Mouse (Mus musculus): ENCODE measurements around the gene Cubn. TPM values are rescaled to one million over a fixed set of nuclear protein-coding genes. Genes with fewer than 3 reads are reported as not detected.

The Cubn gene
- total and polyA plus RNA-seq, 3 experiments, result 0.03 TPM; not detected in 2

GRCm38 (mm10) chr2:13480744-13481143 is 10.9 kb downstream of the Cubn start:
- Histone ChIP-seq H3K4me1 (ENCODE audit: control insufficient read depth in 1 of 2, insufficient read depth in 2 of 2, low read length in 2 of 2) (no peaks in the 10 kb centered on the region), H3K36me3 (ENCODE audit: control insufficient read depth in 1 of 2, insufficient read depth in 2 of 2, low read length in 2 of 2) (no peaks in the 10 kb centered on the region), H3K4me3 (ENCODE audit: control insufficient read depth in 1 of 2, insufficient read depth in 1 of 2, low read depth in 2 of 2, low read length in 2 of 2) (no peak overlapping the region), H3K9me3 (replicated peaks; ENCODE audit: insufficient read depth, low read length) (no peaks in the 10 kb centered on the region), H3K9ac (ENCODE audit: control insufficient read depth, low read depth, low read length, poor library complexity, severe bottlenecking) (no peak overlapping the region), H3K27ac (ENCODE audit: control insufficient read depth, low read depth, low read length) (no peak overlapping the region), H3K27me3 (ENCODE audit: control insufficient read depth in 1 of 2, insufficient read depth in 2 of 2, low read length in 2 of 2) (peaks cover 3 to 11% of the 10 kb centered on the region in 2 experiments), H3K79me2 (ENCODE audit: control insufficient read depth, insufficient read depth, low read length, poor library complexity) (no peaks in the 10 kb centered on the region)
- no peak for DNase-seq (ENCODE audit: low read depth, low spot score)
- TF ChIP-seq POLR2AphosphoS5 (IDR thresholded peaks at IDR 0.05; ENCODE audit: borderline replicate concordance, low read depth, low read length) (no peak), TBP (IDR thresholded peaks at IDR 0.05; ENCODE audit: low read depth, low read length) (no peak)

GRCm38 (mm10) chr2:13479165-13479564 is 12.4 kb downstream of the Cubn start:
- TF ChIP-seq POLR2AphosphoS5 (IDR thresholded peaks at IDR 0.05; ENCODE audit: borderline replicate concordance, low read depth, low read length) (no peak), ETS1 (IDR thresholded peaks at IDR 0.05; ENCODE audit: low read depth, low read length) (no peak), BHLHE40 (IDR thresholded peaks at IDR 0.05; ENCODE audit: borderline replicate concordance, low read depth, low read length) (no peak), CTCF (IDR thresholded peaks at IDR 0.05 in 2 of 3, conservative IDR thresholded peaks at IDR 0.05 in 1 of 3; ENCODE audit: control insufficient read depth in 1 of 3, insufficient read depth in 1 of 3, low read depth in 2 of 3, low read length in 3 of 3, poor library complexity in 1 of 3, severe bottlenecking in 1 of 3) (no peak), GATA1 (IDR thresholded peaks at IDR 0.05; ENCODE audit: low read depth, low read length) (no peak), ZC3H11A (IDR thresholded peaks at IDR 0.05; ENCODE audit: low read depth, low read length) (no peak), TAL1 (IDR thresholded peaks at IDR 0.05; ENCODE audit: low read length) (no peak), NELFE (IDR thresholded peaks at IDR 0.05; ENCODE audit: low read depth, low read length) (no peak), JUND (IDR thresholded peaks at IDR 0.05; ENCODE audit: low read depth, low read length) (no peak)
- no peaks in the 10 kb centered on the region for H3K36me3 ChIP-seq (ENCODE audit: control insufficient read depth in 1 of 2, insufficient read depth in 2 of 2, low read length in 2 of 2)

GRCm38 (mm10) chr2:13470108-13470507 is 21.5 kb downstream of the Cubn start:
- no peak overlapping the region for H3K9ac ChIP-seq (ENCODE audit: control insufficient read depth, low read depth, low read length, poor library complexity, severe bottlenecking)
- H3K27ac ChIP-seq (ENCODE audit: control insufficient read depth, low read depth, low read length), result no peak overlapping the region
- TF ChIP-seq EP300 (IDR thresholded peaks at IDR 0.05; ENCODE audit: low read depth in 1 of 2, low read length in 2 of 2), result no peak
- H3K4me1 ChIP-seq (ENCODE audit: control insufficient read depth in 1 of 2, insufficient read depth in 2 of 2, low read length in 2 of 2), result no peaks in the 10 kb centered on the region
- no peaks in the 10 kb centered on the region for H3K79me2 ChIP-seq (ENCODE audit: control insufficient read depth, insufficient read depth, low read length, poor library complexity)
- DNase-seq (ENCODE audit: low read depth, low spot score), result no peak
- H3K36me3 ChIP-seq (ENCODE audit: control insufficient read depth in 1 of 2, insufficient read depth in 2 of 2, low read length in 2 of 2), result no peaks in the 10 kb centered on the region
- no peaks in the 10 kb centered on the region for H3K9me3 ChIP-seq (replicated peaks; ENCODE audit: insufficient read depth, low read length)
- H3K4me3 ChIP-seq (ENCODE audit: control insufficient read depth in 1 of 2, insufficient read depth in 1 of 2, low read depth in 2 of 2, low read length in 2 of 2), result no peak overlapping the region
- H3K27me3 ChIP-seq (ENCODE audit: control insufficient read depth in 1 of 2, insufficient read depth in 2 of 2, low read length in 2 of 2), result peaks cover 0 to 5% of the 10 kb centered on the region in 2 experiments; a peak in 3 of 4 replicates

More at GRCm38 (mm10) chr2:13479165-13479564, 12.4 kb downstream of the Cubn start:
- no peaks in the 10 kb centered on the region for H3K9me3 ChIP-seq (replicated peaks; ENCODE audit: insufficient read depth, low read length)
- no peak overlapping the region for H3K9ac ChIP-seq (ENCODE audit: control insufficient read depth, low read depth, low read length, poor library complexity, severe bottlenecking)
- no peak for DNase-seq (ENCODE audit: low read depth, low spot score)
- peaks cover 3 to 11% of the 10 kb centered on the region in 2 experiments for H3K27me3 ChIP-seq (ENCODE audit: control insufficient read depth in 1 of 2, insufficient read depth in 2 of 2, low read length in 2 of 2)
- no peak overlapping the region for H3K4me3 ChIP-seq (ENCODE audit: control insufficient read depth in 1 of 2, insufficient read depth in 1 of 2, low read depth in 2 of 2, low read length in 2 of 2)
- H3K4me1 ChIP-seq (ENCODE audit: control insufficient read depth in 1 of 2, insufficient read depth in 2 of 2, low read length in 2 of 2), result no peaks in the 10 kb centered on the region
- H3K79me2 ChIP-seq (ENCODE audit: control insufficient read depth, insufficient read depth, low read length, poor library complexity), result no peaks in the 10 kb centered on the region
- no peak overlapping the region for H3K27ac ChIP-seq (ENCODE audit: control insufficient read depth, low read depth, low read length)
